Mouse (Mus musculus) liver, embryonic 13.5 days (tissue): ENCODE results near the gene Nlrp4a. TPM values are rescaled to one million over a fixed set of nuclear protein-coding genes. Genes with fewer than 3 reads are reported as not detected.
"Not testable (repeated sequence)": the region's sequence is repeated elsewhere in the genome, so short reads cannot be mapped to it uniquely, and the experiment has no call there.

ENCODE experiments used
- ATAC-seq: fragments of 200-750 bp; cut with Nextera tagmentation; 2 replicates; pipeline ENCODE4 v1.8.0; 2017; ENCODE audit warnings: low read depth, mild to moderate bottlenecking, moderate number of reproducible peaks, moderate library complexity
- DNase-seq: peaks from one replicate; pipeline ENCODE4 v3.0.0; 2022
- H3K27ac ChIP-seq: fragments of 300-500 bp; sonication (generic); 2 replicates; pipeline ENCODE4 v1.5.1; 2015; ENCODE audit warnings: moderate library complexity, mild to moderate bottlenecking, inconsistent platforms
- H3K27me3 ChIP-seq: fragments of 300-500 bp; sonication (generic); 2 replicates; pipeline ENCODE4 v1.6.1; 2015; ENCODE audit warnings: mild to moderate bottlenecking, inconsistent platforms
- H3K36me3 ChIP-seq: fragments of 300-500 bp; sonication (generic); 2 replicates; pipeline ENCODE4 v1.6.1; 2015; ENCODE audit warnings: mild to moderate bottlenecking, inconsistent platforms
- H3K4me1 ChIP-seq: fragments of 300-500 bp; sonication (generic); replicated peaks from 2 replicates; pipeline ENCODE4 v1.6.1; 2015; ENCODE audit warnings: inconsistent platforms
- H3K4me2 ChIP-seq: fragments of 300-500 bp; sonication (generic); 2 replicates; pipeline ENCODE4 v1.6.1; 2015; ENCODE audit warnings: inconsistent platforms, mild to moderate bottlenecking, moderate library complexity
- H3K4me3 ChIP-seq: fragments of 300-500 bp; sonication (generic); replicated peaks from 2 replicates; pipeline ENCODE4 v1.5.1; 2015; ENCODE audit warnings: mild to moderate bottlenecking, inconsistent platforms
- H3K9ac ChIP-seq: fragments of 300-500 bp; sonication (generic); 2 replicates; pipeline ENCODE4 v1.6.1; 2015; ENCODE audit warnings: mild to moderate bottlenecking, inconsistent platforms
- H3K9me3 ChIP-seq: fragments of 300-500 bp; sonication (generic); replicated peaks from 2 replicates; pipeline ENCODE4 v1.6.1; 2016; ENCODE audit warnings: inconsistent platforms
- WGBS: fragments of 180-500 bp; shearing (Covaris S2); methylation state at CpG from one replicate; pipeline ENCODE4 v1.1.7; 2015; ENCODE audit not compliant: insufficient replicate concordance; 5-methylcytosine and 5-hydroxymethylcytosine counted together
- polyA plus RNA-seq: library from polyadenylated mRNA; unstranded; fragments of >200 nt; fragmentation: Nextera tagmentation; extraction: Ambion mirVana; gene quantifications from 2 replicates; pipeline ENCODE4 v1.2.1, GENCODE M21; 2015

Gene Nlrp4a
- polyA plus RNA-seq: not detected in 2 replicates

GRCm38 (mm10) chr7:26434813-26435212 is at the start of gene Nlrp4a:
TSS of gene Nlrp4a (plus strand) at chr7:26435113.
- Histone ChIP-seq H3K4me3 (no peak within 1 kb of the TSS), H3K4me1 (no peaks in the 10 kb centered on the region), H3K4me2 (no peak within 1 kb of the TSS), H3K36me3 (no peaks in the 10 kb centered on the region), H3K9me3 (no peaks in the 10 kb centered on the region), H3K27me3 (no peaks in the 10 kb centered on the region), H3K9ac (no peak within 1 kb of the TSS), H3K27ac (no peak within 1 kb of the TSS)
- ATAC-seq (no peak), DNase-seq (no peak)
- 68% methylated on average over 5 of the region's 5 CpGs for WGBS

DNA sequence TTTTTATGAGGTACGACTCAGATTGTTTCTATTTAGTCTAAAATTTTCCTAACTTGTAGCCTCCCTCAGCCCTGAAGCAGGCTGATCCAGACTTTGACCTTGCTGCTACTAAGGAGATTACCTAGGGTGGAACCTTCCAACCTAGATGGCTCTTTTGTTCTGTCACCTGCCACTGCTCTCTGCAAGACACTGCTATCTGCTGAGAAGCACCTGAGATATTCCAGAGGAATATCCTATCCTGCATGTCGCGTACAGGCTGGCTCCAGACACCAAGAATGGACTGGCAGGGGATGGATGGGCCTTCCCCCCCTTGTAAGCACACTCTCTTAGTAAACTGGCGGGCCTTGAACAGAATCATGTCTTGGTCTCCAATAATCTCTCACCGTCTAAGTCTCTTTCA is 48.2 kb upstream of the Nlrp4a start:
- H3K9ac ChIP-seq, H3K9me3 ChIP-seq, H3K4me2 ChIP-seq, H3K27me3 ChIP-seq, ATAC-seq, H3K4me3 ChIP-seq, H3K27ac ChIP-seq, H3K36me3 ChIP-seq, DNase-seq, H3K4me1 ChIP-seq: not testable (repeated sequence)
- WGBS: 62% methylated on average over 5 of the region's 5 CpGs

DNA sequence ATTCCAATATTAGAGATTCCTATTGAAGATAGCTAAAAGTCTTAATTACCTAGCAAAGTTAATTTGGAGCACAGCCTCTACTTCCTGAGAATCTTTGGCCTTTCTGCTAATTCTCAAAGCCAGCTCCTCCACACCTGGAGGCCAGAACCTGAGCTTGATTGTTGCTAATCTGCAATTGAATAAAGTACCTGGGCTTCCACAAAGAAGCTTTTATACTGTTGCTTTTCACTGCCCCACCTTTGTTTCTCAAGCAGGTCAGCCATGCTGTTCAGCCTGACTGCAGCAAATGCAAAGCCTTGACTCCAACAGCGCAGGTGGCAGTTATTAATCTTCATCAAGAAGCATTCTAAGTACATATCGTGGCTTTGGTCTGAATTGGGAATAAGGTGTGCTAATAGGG is 43.8 kb upstream of the Nlrp4a start:
- H3K36me3 ChIP-seq, DNase-seq, H3K4me3 ChIP-seq, H3K9me3 ChIP-seq, H3K4me2 ChIP-seq, H3K27ac ChIP-seq, H3K9ac ChIP-seq, H3K27me3 ChIP-seq, H3K4me1 ChIP-seq, ATAC-seq: not testable (repeated sequence)
- WGBS: 52% methylated on average over 2 of the region's 2 CpGs

GRCm38 (mm10) chr7:26391811-26392210 is 43.1 kb upstream of the Nlrp4a start:
- H3K27ac ChIP-seq, H3K9me3 ChIP-seq, H3K27me3 ChIP-seq, ATAC-seq, H3K9ac ChIP-seq, H3K4me3 ChIP-seq, H3K36me3 ChIP-seq, H3K4me1 ChIP-seq, H3K4me2 ChIP-seq, DNase-seq: not testable (repeated sequence)
- 67% methylated on average over 6 of the region's 6 CpGs for WGBS

GRCm38 (mm10) chr7:26403600-26403999 is 31.3 kb upstream of the Nlrp4a start, which contains the start of gene Nlrp9c:
TSS of gene Nlrp9c (minus strand) at chr7:26403700.
- not testable (repeated sequence) for ATAC-seq, H3K9me3 ChIP-seq, H3K4me1 ChIP-seq, H3K4me2 ChIP-seq, H3K27me3 ChIP-seq, H3K27ac ChIP-seq, H3K36me3 ChIP-seq, H3K9ac ChIP-seq, DNase-seq, H3K4me3 ChIP-seq
- WGBS: 36% methylated on average over 2 of the region's 2 CpGs

DNA sequence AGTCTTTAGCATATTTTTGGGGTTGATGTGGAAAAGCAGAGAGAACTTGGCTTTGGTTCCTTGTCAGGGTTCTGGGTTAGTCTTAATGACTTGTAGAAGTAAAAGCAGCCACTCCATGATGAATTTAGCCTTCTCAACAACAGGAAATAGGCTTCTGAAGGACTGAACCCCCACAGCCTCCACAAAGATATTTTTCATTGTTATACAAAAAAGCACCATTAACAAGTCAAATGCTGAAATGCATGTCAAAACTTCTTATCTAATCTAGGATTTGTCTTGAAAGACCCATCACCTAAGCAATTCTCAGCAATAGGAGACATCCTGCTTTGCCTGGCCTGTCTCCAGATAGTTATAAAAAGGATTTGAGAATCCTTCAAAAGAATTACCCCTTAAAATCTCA is 41.8 kb downstream of the Nlrp4a start:
- H3K4me3 ChIP-seq: no peak overlapping the region
- no peak for ATAC-seq
- no peaks in the 10 kb centered on the region for H3K27me3 ChIP-seq
- no peaks in the 10 kb centered on the region for H3K4me1 ChIP-seq
- H3K9ac ChIP-seq: no peak overlapping the region
- H3K27ac ChIP-seq: no peak overlapping the region
- no peaks in the 10 kb centered on the region for H3K36me3 ChIP-seq
- H3K4me2 ChIP-seq: no peak overlapping the region
- no peaks in the 10 kb centered on the region for H3K9me3 ChIP-seq
- DNase-seq: no peak

DNA sequence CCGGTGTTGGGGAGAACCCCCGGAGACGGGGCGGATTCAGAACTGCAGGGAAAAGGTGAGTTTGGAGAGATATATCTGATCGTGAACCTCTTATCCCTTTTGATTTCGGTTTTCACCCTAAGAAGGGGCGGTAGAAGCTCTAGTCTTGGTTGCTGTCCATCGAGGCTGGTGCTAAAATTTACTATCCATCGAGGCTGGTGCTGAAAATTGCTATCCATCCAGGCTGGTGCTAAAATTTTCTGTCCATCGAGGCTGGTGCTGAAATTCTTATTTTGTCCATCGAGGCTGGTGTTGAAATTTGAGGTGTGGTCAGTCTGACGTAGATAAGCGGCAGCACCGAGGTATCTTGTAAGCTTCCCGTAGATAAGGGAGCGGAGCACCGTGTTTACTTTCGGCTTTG is 54.6 kb downstream of the Nlrp4a start:
- 72% methylated on average over 18 of the region's 18 CpGs for WGBS
- ATAC-seq, H3K36me3 ChIP-seq, DNase-seq, H3K9ac ChIP-seq, H3K4me3 ChIP-seq, H3K27ac ChIP-seq, H3K27me3 ChIP-seq, H3K4me2 ChIP-seq, H3K4me1 ChIP-seq, H3K9me3 ChIP-seq: not testable (repeated sequence)

Other genes with a start within 250 kb of the Nlrp4a start
- gene Vmn1r184, start 174.8 kb upstream of the Nlrp4a start, polyA plus RNA-seq: not detected in 2 replicates
- gene Cyp2a4, start 127.9 kb upstream of the Nlrp4a start, polyA plus RNA-seq: not detected in 2 replicates
- gene Nlrp9c, start 31.4 kb upstream of the Nlrp4a start, polyA plus RNA-seq: not detected in 2 replicates
- gene Nlrp9a, start 99.9 kb downstream of the Nlrp4a start, polyA plus RNA-seq: not detected in 2 replicates
- gene Vmn1r185, start 183.4 kb downstream of the Nlrp4a start, polyA plus RNA-seq: not detected in 2 replicates